In the genomic region with DNA sequence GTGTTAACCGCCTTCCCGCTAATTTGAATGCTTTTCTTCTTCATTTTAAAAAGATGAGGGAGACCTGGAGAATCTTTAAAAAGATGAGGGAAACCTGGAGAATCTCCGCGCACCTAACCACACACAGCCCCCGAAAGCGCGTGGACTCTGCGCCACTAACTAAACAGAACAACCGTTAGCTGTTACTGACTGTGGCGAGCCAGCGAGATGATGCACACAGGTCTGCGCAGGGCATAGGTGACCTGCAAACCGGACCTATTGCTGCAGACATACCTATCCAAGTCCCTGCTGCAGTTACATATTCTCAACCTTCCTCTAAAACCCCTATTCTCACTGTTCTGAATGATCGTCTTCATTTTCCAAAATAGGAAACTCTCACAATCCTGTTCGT, we compare ENCODE assay signal across 8 mouse cellular contexts. TPM values are rescaled to one million over a fixed set of nuclear protein-coding genes. Genes with fewer than 3 reads are reported as not detected.
DNase-seq lines count a peak whose midpoint lies in the region; ATAC-seq and TF ChIP-seq lines count a peak whose summit lies in the region.

No protein-coding gene starts in this region.

- peaks cover 1% of the 10 kb centered on the region for H3K4me1 ChIP-seq in lung, adult 2 months (ENCODE audit: control insufficient read depth, insufficient read depth, low read length)
- peaks cover 36% of the 10 kb centered on the region for H3K4me1 ChIP-seq in hindbrain, embryonic 10.5 days (replicated peaks)
- peaks cover 9% of the 10 kb centered on the region for H3K4me1 ChIP-seq in lung, embryonic 16.5 days (replicated peaks; ENCODE audit: control insufficient read depth, insufficient read depth, low read length)

- H3K9ac ChIP-seq in lung, embryonic 16.5 days (ENCODE audit: low read length) = peak overlapping the region; percentile 82

- peak overlapping the region; percentile 100 for H3K27ac ChIP-seq in hindbrain, embryonic 10.5 days
- peak overlapping the region; percentile 78 for H3K27ac ChIP-seq in lung, embryonic 16.5 days (ENCODE audit: low read length)

- no peaks in the 10 kb centered on the region for H3K9me3 ChIP-seq in hindbrain, embryonic 10.5 days
- H3K9me3 ChIP-seq in lung, embryonic 16.5 days (ENCODE audit: control insufficient read depth, low read length) = no peaks in the 10 kb centered on the region

- peaks cover 6% of the 10 kb centered on the region for H3K36me3 ChIP-seq in hindbrain, embryonic 10.5 days
- no peaks in the 10 kb centered on the region for H3K36me3 ChIP-seq in lung, embryonic 16.5 days (ENCODE audit: control insufficient read depth, insufficient read depth, low read length)

- no peak for TF ChIP-seq POLR2A in lung, adult 2 months (IDR thresholded peaks at IDR 0.05; ENCODE audit: borderline replicate concordance, extremely low read depth, low read depth, low read length)

- TF ChIP-seq CTCF in lung, adult 2 months (IDR thresholded peaks at IDR 0.05; ENCODE audit: insufficient read depth, low read length) = no peak

- 2% methylated on average over 15 of the region's 15 CpGs for WGBS in lung, adult 2 months
- WGBS in hindbrain, embryonic 10.5 days = 2% methylated on average over 15 of the region's 15 CpGs
- under 1% methylated on average over 15 of the region's 15 CpGs for WGBS in lung, embryonic 16.5 days

- DNase-seq in lung, adult 2 months = no peak
- DNase-seq in lung, postnatal 14 days = no peak
- peak; percentile 55 for DNase-seq in embryo, embryonic 10.5 days (ENCODE audit: low spot score)
- DNase-seq in hindbrain, embryonic 10.5 days (ENCODE audit: low spot score) = no peak
- no peak for DNase-seq in right cerebral cortex, postnatal 14 days
- DNase-seq in cerebellum, adult 9-11 months = no peak
- no peak for DNase-seq in adrenal gland, adult (ENCODE audit: inconsistent age in 2 of 2, low spot score in 1 of 2)

- H3K4me3 ChIP-seq in lung, adult 2 months (replicated peaks; ENCODE audit: extremely low read depth, low read depth, low read length) = peak overlapping the region; percentile 83
- H3K4me3 ChIP-seq in hindbrain, embryonic 10.5 days = peak overlapping the region; percentile 97
- H3K4me3 ChIP-seq in lung, embryonic 16.5 days (ENCODE audit: low read length) = peak overlapping the region; percentile 82

- no peaks in the 10 kb centered on the region for H3K27me3 ChIP-seq in hindbrain, embryonic 10.5 days (ENCODE audit: insufficient read depth, poor library complexity, severe bottlenecking)
- no peaks in the 10 kb centered on the region for H3K27me3 ChIP-seq in lung, embryonic 16.5 days (ENCODE audit: control insufficient read depth, insufficient read depth, low read depth, low read length)

- ATAC-seq in lung, embryonic 16.5 days (ENCODE audit: low read depth) = no peak

- H3K4me2 ChIP-seq in lung, embryonic 16.5 days (ENCODE audit: low read depth, low read length) = peak overlapping the region; percentile 67

RNA-seq across cellular contexts. Expression of gene Hnrnpll, which starts 0.5 kb away (rescaled TPM):
- polyA plus RNA-seq in lung, adult 2 months (2012; rRNA removed) = 18.2 and 18.5 TPM in 2 replicates
- 85.6 and 92.4 TPM in 2 replicates for polyA plus RNA-seq in hindbrain, embryonic 10.5 days (2016; fragmentation: Nextera tagmentation; extraction: Ambion mirVana)
- 64.6 and 64.9 TPM in 2 replicates for polyA plus RNA-seq in lung, embryonic 16.5 days (2015; fragmentation: Nextera tagmentation; extraction: Ambion mirVana)
